Mouse (Mus musculus) CD8-positive naive resting alpha-beta T cell, adult 2 months (primary cell): ENCODE results near the gene Pirt.

Experiments used
- DNase-seq, 2 experiments: peaks; one replicate each; pipeline ENCODE4 v3.0.0; 2022; ENCODE audit warnings: low read depth in 2 of 2, low spot score in 2 of 2

Gene Pirt

DNA sequence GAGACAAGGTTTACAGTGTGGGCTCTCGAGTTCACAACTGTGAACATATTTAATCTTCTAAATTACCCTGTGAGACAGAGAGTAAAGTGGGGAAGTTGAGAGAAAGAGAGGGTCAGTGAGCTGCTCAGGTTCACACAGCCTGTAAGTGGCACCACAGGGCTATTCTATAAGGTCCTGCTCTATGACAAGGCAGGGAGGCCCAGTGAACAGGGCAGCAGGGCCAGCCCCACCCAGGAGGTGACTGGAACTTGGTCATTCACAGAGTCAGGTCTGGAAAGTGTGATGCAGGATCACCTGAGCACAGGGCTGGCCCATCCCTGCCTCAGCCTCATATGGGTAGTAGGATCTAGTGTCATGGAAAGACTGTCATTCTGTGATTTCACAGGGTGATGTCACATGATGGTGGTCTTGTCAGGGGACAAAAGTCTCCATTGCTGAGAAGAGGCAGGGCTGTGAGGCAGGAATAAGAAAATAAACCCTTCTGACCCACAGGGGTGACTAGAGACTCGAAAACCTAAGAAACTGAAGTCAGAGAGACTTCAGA, 33.5 kb downstream of the Pirt start:
- no peak for DNase-seq

DNA sequence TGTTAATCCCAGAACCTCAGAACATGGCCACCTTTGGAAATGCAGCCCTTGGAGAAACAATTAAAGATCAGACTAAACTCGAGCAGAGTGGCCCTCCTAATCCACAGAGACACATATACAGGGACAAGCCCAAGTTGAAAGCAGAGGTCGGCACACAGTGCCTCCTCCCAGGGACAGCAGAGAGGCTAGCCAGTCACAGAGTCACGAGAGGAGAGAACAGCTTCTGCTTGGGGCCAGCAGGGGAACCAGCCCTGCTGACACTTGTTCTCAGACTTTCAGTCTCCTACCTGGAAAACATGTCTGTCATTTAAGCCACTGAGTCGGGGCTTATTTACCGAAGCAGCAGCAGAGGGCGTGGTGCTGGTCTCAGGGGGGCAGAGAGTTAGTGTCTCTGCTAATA, 34.7 kb downstream of the Pirt start:
- no peak for DNase-seq

DNA sequence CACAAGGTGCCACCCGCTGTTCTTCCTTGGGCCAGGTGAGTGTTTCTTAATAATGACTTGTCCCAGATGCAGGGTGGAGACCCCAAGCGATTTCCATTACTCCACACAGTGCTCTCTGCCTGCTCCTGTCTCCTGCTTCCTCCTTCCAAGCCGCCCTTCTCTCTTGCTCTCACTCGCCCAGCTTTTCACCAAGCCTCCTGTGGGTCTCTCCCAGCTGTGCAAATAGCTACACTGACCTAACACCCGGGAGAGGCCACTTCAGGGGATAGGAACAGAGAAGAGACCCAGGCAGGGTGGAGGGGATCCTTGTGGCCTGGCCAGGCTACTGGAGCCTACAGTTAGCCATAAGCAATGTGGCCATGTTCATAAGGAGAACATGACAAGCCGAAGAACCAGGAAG, 35.1 kb downstream of the Pirt start:
- DNase-seq: no peak

GRCm38 (mm10) chr11:66956303-66956702, 44.5 kb downstream of the Pirt start, which contains the start of gene Tmem238l:
Gene Tmem238l, plus strand, starts transcription at chr11:66956638.
- DNase-seq: no peak

DNA sequence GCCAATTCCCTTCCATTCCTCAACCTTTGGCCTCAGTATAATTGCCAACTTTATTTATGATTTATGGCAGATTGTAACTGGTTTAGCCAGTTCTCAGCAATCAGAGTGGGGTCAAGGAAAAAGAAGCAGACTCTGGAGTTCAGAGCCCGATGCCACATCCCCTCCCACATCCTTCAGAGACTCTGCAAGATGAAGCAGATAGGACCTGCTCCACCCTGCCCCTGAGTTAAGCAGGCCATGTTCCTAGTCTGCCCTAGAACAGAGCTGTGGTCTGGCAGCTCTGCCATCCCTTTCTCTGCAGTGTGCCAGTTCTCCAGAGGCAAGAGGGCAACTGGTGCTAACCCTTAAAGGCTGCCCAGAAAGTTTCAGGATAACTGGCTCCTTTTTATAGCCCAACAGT, 49.0 kb downstream of the Pirt start:
- DNase-seq: no peak

DNA sequence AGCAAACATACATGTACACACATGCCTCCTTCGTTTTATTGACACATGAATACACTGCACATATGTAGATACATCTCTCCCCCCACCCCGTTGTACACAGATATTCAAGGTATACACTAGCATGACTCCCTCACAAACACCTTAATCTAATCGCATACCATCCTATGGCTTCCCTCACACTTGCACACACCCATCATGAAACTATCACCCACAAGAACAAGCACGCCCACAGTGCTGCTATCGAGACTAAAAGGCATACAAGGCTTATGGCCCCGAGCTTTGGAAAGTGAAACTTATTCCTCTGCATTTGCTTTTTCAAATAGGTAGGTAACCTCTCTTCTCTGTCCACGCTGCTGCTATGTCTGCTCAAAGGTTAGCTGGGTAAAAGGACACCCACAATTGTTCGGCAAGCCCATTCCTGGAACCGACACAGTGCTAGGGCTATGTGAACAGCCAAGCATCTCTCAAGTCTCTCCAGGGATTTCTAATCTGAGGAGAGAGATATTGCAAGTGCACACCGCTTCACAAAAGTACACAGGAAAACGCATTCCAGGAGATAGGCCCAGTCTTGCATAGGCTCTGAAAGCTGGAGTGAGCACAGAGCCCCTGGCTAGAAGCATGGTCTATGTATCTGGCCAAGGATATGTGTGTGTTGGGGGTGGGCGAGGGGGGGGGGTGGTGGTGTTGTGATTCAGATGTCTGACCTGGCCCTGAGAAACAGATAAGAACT, 49.8 kb downstream of the Pirt start:
- no peak for DNase-seq

- no peak for DNase-seq
Observed at GRCm38 (mm10) chr11:66963462-66963861, 51.7 kb downstream of the Pirt start.

DNA sequence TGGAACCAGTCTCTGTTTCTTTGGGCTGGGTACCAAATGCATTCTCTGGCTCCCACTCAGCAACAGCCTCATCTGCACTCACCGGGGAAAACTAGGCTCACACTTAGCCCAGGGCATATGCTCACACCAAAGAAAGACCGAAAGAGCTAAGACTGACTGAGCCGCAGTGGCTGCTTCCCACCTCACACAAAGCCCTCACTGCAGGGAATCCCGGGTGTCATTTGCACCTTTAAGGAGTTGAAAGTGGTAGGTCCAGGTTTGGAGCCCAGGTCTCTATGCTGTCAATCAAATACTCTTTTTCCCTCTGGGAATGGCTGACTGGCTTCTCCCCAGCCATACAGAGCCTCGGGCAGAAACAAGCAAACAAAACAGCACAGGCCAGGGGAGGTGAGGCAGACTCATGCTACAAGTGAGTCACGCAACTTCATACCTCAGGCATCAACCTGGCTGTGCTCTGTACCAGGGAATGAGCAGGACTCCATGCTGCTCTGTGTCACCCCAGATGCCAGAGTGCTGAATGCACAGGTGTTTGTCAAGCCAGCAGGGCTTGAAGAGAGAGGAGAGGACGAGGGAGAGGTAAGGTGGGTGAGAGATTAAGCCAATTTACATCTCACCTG, 54.8 kb downstream of the Pirt start:
- no peak for DNase-seq

DNA sequence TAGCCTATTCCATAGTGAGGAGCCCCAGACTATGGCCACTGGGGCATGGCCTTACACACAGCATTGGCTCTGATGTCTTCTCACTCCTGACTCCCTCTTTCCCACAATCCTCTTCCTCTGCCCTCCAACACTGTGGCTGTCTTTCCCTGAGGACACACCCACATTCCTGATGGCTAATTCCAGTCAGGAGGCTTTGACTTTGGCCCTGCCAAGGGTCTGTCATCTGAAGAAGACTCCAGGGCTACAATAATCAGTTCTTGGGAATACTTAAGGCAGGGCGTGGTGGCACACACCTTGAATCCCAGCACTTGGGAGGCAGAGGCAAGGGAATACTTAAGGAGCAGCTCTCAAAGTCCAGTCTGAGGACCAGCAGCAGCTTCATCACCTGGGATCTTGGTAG, 56.8 kb downstream of the Pirt start:
- DNase-seq: no peak

DNA sequence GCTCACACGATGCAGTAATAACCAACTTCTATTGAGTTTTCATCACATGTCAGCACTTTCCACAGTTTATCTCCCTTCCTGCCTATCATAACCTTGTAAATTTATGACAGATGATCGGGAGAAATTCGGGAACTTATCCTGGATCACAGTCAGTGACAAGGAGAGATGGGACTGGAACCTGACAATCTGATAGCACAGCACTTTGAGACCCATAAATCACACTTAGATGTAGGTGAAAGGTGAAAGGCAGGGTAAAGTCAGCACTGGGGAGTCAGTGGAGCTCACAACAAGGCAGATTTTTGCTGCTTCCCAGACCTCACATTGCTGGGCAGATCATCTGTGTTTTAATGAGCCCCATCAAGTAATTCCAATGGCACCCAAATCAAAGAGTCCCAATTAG, 61.7 kb downstream of the Pirt start:
- no peak for DNase-seq

DNA sequence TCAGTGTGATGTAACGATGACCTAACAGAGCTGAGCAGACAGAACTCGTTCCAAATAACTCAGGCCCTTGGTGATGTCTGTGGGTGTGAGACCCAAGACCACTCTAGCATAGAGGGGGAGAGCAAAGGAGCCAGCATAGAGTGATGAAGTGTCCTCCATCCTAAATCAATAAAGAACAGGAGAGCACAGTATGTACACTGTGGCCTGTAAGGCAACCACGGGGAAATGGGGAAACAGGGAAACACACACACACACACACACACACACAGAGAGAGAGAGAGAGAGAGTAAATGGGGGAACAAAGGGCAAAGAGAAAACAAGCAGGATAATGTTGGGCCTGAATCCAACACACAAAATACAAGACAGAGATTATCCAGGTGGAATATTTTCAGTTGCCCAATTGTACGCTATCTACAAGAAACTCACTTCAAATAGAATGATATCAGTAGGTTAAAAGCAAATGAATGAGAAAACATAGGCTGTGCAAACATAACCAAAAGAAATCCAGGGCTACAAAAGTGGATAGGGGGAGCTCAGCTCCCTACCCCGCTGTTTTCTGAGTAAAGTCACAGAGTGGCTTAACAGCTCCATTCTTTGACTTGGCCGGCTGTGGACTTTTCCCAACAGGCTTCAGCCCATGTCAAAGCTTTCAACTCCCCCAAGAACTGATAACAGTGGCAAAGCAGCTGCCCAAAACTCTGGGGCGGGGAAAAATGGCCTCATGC, 64.0 kb downstream of the Pirt start:
- no peak for DNase-seq
